Mouse (Mus musculus): ENCODE measurements around the gene Dcdc2b. TPM values are rescaled to one million over a fixed set of nuclear protein-coding genes. Genes with fewer than 3 reads are reported as not detected.
A peak's percentile ranks its signal among the peaks of the same experiment; 100 is the strongest.

The Dcdc2b gene
- polyA plus RNA-seq, 1 experiment, result 0.40 TPM

DNA sequence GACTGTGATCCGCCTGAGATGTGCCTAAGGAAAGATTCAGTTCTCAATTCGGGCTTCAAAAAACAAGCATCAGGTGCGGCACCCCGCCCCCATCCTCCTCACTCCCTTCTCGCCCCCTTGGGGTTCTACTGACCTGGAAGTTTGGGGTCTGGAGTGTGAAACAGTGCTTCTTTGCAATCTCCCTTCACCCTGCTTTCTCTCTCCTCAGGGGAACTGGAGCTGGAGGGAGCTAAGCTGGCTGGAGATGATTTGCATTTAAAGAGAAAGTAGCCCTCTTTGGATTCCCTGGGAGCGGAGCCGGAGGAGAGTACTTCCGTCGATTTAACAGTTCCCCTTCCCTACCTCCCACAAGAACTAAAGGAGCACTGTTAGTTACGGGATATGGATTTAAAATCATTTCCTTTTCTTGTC, 9.6 kb upstream of the Dcdc2b start, which contains the start of gene Ccdc28b:
Ccdc28b (minus strand) TSS at position 267 of the 411 bp plus-strand sequence.
- Histone ChIP-seq H3ac (ENCODE audit: control insufficient read depth, insufficient read length, low read depth) (peak within 1 kb of the TSS; percentile 55), H3K4me3 (ENCODE audit: insufficient read depth, poor library complexity, severe bottlenecking) (peak within 1 kb of the TSS; percentile 29), H3K36me3 (ENCODE audit: control insufficient read depth, insufficient read depth) (peaks cover 20% of the 10 kb centered on the region), H3K79me3 (ENCODE audit: low read depth) (no peaks in the 10 kb centered on the region), H3K27me3 (ENCODE audit: control insufficient read depth, insufficient read depth, insufficient read length) (no peaks in the 10 kb centered on the region), H3K79me2 (ENCODE audit: control insufficient read depth, insufficient read depth) (peaks cover 6% of the 10 kb centered on the region)
- TF ChIP-seq USF1 (IDR thresholded peaks at IDR 0.05; ENCODE audit: low read depth) (no peak), MYOG (IDR thresholded peaks at IDR 0.05; ENCODE audit: control insufficient read depth, extremely low read depth, insufficient read length) (no peak), FOSL1 (IDR thresholded peaks at IDR 0.05; ENCODE audit: insufficient read depth, low read length, poor library complexity, severe bottlenecking) (no peak), CEBPB (IDR thresholded peaks at IDR 0.05; ENCODE audit: low read depth) (no peak), MAX (IDR thresholded peaks at IDR 0.05) (no peak), MYOD1 (IDR thresholded peaks at IDR 0.05; ENCODE audit: control insufficient read depth, insufficient read length, low read depth) (no peak), CTCF (IDR thresholded peaks at IDR 0.05; ENCODE audit: control insufficient read depth, insufficient read depth, insufficient read length) (no peak)

DNA sequence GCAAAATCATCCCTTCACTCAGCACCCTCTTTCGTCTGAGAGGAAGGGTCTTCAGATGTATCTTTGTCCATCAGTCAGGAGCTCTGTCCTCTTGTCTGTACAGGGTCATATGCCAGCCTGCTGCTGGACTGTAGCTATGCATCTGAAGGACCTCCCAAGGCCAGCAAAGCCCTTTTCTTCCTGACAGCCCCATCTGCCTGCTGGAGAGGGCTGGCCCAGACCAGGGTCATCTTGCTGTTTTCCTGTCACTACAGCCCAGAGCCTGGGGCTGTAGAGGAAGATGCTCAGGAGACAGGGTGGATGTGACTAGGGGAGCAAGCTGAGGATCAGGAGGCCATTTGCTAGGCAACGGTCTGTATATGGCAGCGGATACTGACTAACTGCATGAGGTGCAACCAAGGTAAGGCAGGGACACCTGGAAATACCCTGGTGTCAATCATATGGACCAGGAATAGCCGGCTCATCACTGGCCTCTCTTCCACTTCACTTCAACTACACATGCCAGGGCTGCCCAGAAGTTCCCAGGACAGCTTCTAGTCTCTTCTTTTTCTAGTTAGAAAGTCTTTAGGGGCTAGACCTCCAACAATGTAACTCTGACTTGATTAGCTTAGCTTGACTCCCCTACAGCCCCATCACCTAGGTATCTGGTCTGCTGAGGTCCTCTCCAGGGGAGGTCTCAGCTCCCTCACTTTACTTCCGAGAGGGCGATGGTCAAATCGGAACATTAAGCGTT, 8.9 kb upstream of the Dcdc2b start:
- Histone ChIP-seq H3K27me3 (ENCODE audit: control insufficient read depth, insufficient read depth, insufficient read length) (no peaks in the 10 kb centered on the region), H3K36me3 (ENCODE audit: control insufficient read depth, insufficient read depth) (peaks cover 13% of the 10 kb centered on the region), H3K79me3 (ENCODE audit: low read depth) (peaks cover 4% of the 10 kb centered on the region), H3K79me2 (ENCODE audit: control insufficient read depth, insufficient read depth) (peaks cover 12% of the 10 kb centered on the region), H3K4me3 (ENCODE audit: insufficient read depth, poor library complexity, severe bottlenecking) (peak overlapping the region; percentile 29), H3ac (ENCODE audit: control insufficient read depth, insufficient read length, low read depth) (peak overlapping the region; percentile 55)
- TF ChIP-seq MYOD1 (IDR thresholded peaks at IDR 0.05; ENCODE audit: control insufficient read depth, insufficient read length, low read depth) (no peak), MAX (IDR thresholded peaks at IDR 0.05) (no peak), MYOG (IDR thresholded peaks at IDR 0.05; ENCODE audit: control insufficient read depth, extremely low read depth, insufficient read length) (no peak), USF1 (IDR thresholded peaks at IDR 0.05; ENCODE audit: low read depth) (no peak), FOSL1 (IDR thresholded peaks at IDR 0.05; ENCODE audit: insufficient read depth, low read length, poor library complexity, severe bottlenecking) (no peak), CEBPB (IDR thresholded peaks at IDR 0.05; ENCODE audit: low read depth) (no peak), CTCF (IDR thresholded peaks at IDR 0.05; ENCODE audit: control insufficient read depth, insufficient read depth, insufficient read length) (no peak)

DNA sequence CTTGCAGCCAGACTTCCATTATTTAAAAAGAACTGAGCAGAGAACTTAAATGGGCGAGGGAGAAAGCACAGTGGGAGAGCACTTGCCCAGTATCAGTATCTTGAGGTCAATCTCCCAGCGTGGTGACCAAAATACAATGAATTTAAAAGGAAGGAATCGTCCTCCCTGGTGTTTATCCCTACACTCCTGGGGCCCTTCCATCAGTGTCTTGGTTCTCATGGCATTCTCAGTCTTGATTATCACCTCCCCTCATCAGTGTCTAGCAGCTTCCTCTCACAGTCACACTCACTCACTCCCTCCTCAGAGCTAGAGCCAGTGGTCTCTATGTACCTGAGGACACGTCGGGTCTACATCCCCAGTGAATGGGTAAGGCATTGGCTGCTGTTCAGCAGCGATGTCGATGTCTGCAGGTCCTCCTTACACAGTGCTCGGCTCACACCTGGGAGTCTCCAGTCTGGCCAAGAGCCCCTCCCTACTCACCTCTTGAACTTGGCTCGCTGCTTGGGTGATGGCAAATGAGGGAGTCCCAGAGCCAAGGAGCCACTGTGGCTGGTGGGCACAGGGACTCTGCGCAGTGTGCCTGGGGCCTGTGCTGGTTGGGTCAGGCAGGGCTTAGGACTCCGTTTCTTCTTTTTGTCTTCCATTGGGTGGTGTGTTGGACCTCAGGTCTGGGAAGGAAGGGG, 8.2 kb upstream of the Dcdc2b start:
- H3K4me3 ChIP-seq (ENCODE audit: insufficient read depth, poor library complexity, severe bottlenecking), result no peak overlapping the region
- H3ac ChIP-seq (ENCODE audit: control insufficient read depth, insufficient read length, low read depth), result no peak overlapping the region

GRCm38 (mm10) chr4:129621283-129621841, 7.3 kb upstream of the Dcdc2b start:
- no peaks in the 10 kb centered on the region for H3K27me3 ChIP-seq (ENCODE audit: control insufficient read depth, insufficient read depth, insufficient read length)
- peaks cover 12% of the 10 kb centered on the region for H3K36me3 ChIP-seq (ENCODE audit: control insufficient read depth, insufficient read depth)
- no peak overlapping the region for H3K4me3 ChIP-seq (ENCODE audit: insufficient read depth, poor library complexity, severe bottlenecking)
- H3K79me2 ChIP-seq (ENCODE audit: control insufficient read depth, insufficient read depth), result peaks cover 8% of the 10 kb centered on the region
- TF ChIP-seq FOSL1 (IDR thresholded peaks at IDR 0.05; ENCODE audit: insufficient read depth, low read length, poor library complexity, severe bottlenecking), result no peak
- no peak for TF ChIP-seq MAX (IDR thresholded peaks at IDR 0.05)
- no peak for TF ChIP-seq USF1 (IDR thresholded peaks at IDR 0.05; ENCODE audit: low read depth)
- TF ChIP-seq CEBPB (IDR thresholded peaks at IDR 0.05; ENCODE audit: low read depth), result no peak
- no peak for TF ChIP-seq MYOG (IDR thresholded peaks at IDR 0.05; ENCODE audit: control insufficient read depth, extremely low read depth, insufficient read length)
- TF ChIP-seq CTCF (IDR thresholded peaks at IDR 0.05; ENCODE audit: control insufficient read depth, insufficient read depth, insufficient read length), result no peak
- no peak for TF ChIP-seq MYOD1 (IDR thresholded peaks at IDR 0.05; ENCODE audit: control insufficient read depth, insufficient read length, low read depth)
- no peak overlapping the region for H3ac ChIP-seq (ENCODE audit: control insufficient read depth, insufficient read length, low read depth)
- H3K79me3 ChIP-seq (ENCODE audit: low read depth), result peaks cover 4% of the 10 kb centered on the region

More for the DNA sequence above, 8.2 kb upstream of the Dcdc2b start:
- TF ChIP-seq FOSL1 (IDR thresholded peaks at IDR 0.05; ENCODE audit: insufficient read depth, low read length, poor library complexity, severe bottlenecking) (no peak), MAX (IDR thresholded peaks at IDR 0.05) (no peak), USF1 (IDR thresholded peaks at IDR 0.05; ENCODE audit: low read depth) (no peak), MYOD1 (IDR thresholded peaks at IDR 0.05; ENCODE audit: control insufficient read depth, insufficient read length, low read depth) (no peak), CTCF (IDR thresholded peaks at IDR 0.05; ENCODE audit: control insufficient read depth, insufficient read depth, insufficient read length) (no peak), MYOG (IDR thresholded peaks at IDR 0.05; ENCODE audit: control insufficient read depth, extremely low read depth, insufficient read length) (no peak)
- Histone ChIP-seq H3K79me3 (ENCODE audit: low read depth) (peaks cover 4% of the 10 kb centered on the region), H3K79me2 (ENCODE audit: control insufficient read depth, insufficient read depth) (peaks cover 10% of the 10 kb centered on the region), H3K27me3 (ENCODE audit: control insufficient read depth, insufficient read depth, insufficient read length) (no peaks in the 10 kb centered on the region), H3K36me3 (ENCODE audit: control insufficient read depth, insufficient read depth) (peaks cover 11% of the 10 kb centered on the region)

DNA sequence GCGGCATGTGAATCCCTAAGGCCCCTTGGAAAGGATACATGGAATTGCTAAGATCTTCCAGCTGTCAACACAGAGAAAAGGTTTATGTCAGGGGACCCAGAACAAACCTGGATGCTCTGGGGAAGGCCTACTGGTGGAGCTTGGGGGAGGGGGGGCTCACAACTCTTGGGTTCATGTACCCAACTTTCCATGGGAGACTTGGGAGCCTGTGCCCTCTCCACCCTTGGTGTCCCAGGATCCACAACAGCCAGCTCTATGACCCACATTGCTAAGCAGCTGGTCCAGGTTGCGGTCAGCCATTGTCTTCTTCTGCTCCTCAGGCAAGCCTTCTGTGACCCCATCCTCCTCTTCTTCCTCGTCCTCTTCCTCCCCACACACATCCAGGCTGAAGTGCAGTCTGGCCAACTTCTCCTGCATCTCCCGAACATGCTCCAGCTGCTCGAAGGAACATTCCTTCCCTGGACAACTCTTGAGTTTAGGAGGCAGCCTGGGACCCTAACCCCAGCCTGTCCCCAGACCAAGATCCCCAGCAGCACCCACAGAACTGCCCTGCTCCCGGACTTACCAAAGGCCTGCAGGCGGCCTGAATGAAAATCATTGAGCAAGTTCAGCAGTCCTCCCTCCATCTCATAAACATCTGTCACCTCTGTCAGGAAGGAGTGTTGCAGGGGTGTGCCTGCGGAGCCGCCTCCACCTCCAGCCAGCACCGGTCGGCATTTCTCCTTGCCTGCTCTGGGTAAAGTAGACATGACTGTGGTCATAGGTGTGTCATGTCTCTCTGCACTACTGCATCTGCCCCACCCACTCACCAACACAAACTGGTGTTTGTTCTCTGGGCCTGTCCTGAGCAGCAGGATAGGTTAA, 6.6 kb upstream of the Dcdc2b start:
- peaks cover 4% of the 10 kb centered on the region for H3K79me3 ChIP-seq (ENCODE audit: low read depth)
- H3K79me2 ChIP-seq (ENCODE audit: control insufficient read depth, insufficient read depth), result peaks cover 8% of the 10 kb centered on the region
- H3ac ChIP-seq (ENCODE audit: control insufficient read depth, insufficient read length, low read depth), result no peak overlapping the region
- TF ChIP-seq FOSL1 (IDR thresholded peaks at IDR 0.05; ENCODE audit: insufficient read depth, low read length, poor library complexity, severe bottlenecking) (no peak), MAX (IDR thresholded peaks at IDR 0.05) (no peak), MYOG (IDR thresholded peaks at IDR 0.05; ENCODE audit: control insufficient read depth, extremely low read depth, insufficient read length) (no peak), USF1 (IDR thresholded peaks at IDR 0.05; ENCODE audit: low read depth) (no peak), MYOD1 (IDR thresholded peaks at IDR 0.05; ENCODE audit: control insufficient read depth, insufficient read length, low read depth) (no peak), CTCF (IDR thresholded peaks at IDR 0.05; ENCODE audit: control insufficient read depth, insufficient read depth, insufficient read length) (no peak), CEBPB (IDR thresholded peaks at IDR 0.05; ENCODE audit: low read depth) (no peak)
- H3K4me3 ChIP-seq (ENCODE audit: insufficient read depth, poor library complexity, severe bottlenecking), result no peak overlapping the region
- peaks cover 12% of the 10 kb centered on the region for H3K36me3 ChIP-seq (ENCODE audit: control insufficient read depth, insufficient read depth)
- no peaks in the 10 kb centered on the region for H3K27me3 ChIP-seq (ENCODE audit: control insufficient read depth, insufficient read depth, insufficient read length)

Data from C2C12 (cell line).